Comparison of ENCODE assay signal across 8 mouse cellular contexts in genomic region chr6:4086663-4087454, GRCm38 (mm10). TPM values are rescaled to one million over a fixed set of nuclear protein-coding genes. Genes with fewer than 3 reads are reported as not detected.
DNase-seq lines count a peak whose midpoint lies in the region; ATAC-seq and TF ChIP-seq lines count a peak whose summit lies in the region.

Bet1 (minus strand) TSS chr6:4086972.

- H3K4me2 ChIP-seq in embryonic facial prominence, embryonic 15.5 days (replicated peaks), result peak within 1 kb of the TSS; percentile 52
- H3K4me2 ChIP-seq in limb, embryonic 14.5 days (replicated peaks; ENCODE audit: low read depth, low read length, severe bottlenecking), result peak within 1 kb of the TSS; percentile 68
- H3K4me2 ChIP-seq in midbrain, postnatal 0 days (ENCODE audit: low read depth, low read length, poor library complexity, severe bottlenecking), result peak within 1 kb of the TSS; percentile 47

- DNase-seq in 416B (ENCODE audit: low read depth), result peak; percentile 98
- peak; percentile 97 for DNase-seq in heart, adult 8-10 months (ENCODE audit: low spot score)
- DNase-seq in kidney, adult 9 months, result peak; percentile 96
- DNase-seq in limb, embryonic 14.5 days (ENCODE audit: low spot score), result peak; percentile 99
- peak; percentile 97 for DNase-seq in midbrain, postnatal 0 days (ENCODE audit: low spot score)
- DNase-seq in spleen, postnatal 14 days (ENCODE audit: low spot score in 2 of 2), result peak; percentile 60 to 79

- no peaks in the 10 kb centered on the region for H3K9me3 ChIP-seq in embryonic facial prominence, embryonic 15.5 days (replicated peaks)
- H3K9me3 ChIP-seq in limb, embryonic 14.5 days (ENCODE audit: control insufficient read depth, low read length), result no peaks in the 10 kb centered on the region
- H3K9me3 ChIP-seq in midbrain, postnatal 0 days (ENCODE audit: low read length), result no peaks in the 10 kb centered on the region

- no peaks in the 10 kb centered on the region for H3K4me1 ChIP-seq in bone marrow, adult 2 months (ENCODE audit: control insufficient read depth, insufficient read depth, low read length)
- 0 out of 2 replicates have a peak, but pooled peaks cover 3% of the 10 kb centered on the region for H3K4me1 ChIP-seq in embryonic facial prominence, embryonic 15.5 days
- H3K4me1 ChIP-seq in limb, embryonic 14.5 days (ENCODE audit: control insufficient read depth, insufficient read depth, low read length), result peaks cover 6% of the 10 kb centered on the region
- H3K4me1 ChIP-seq in midbrain, postnatal 0 days (ENCODE audit: insufficient read depth, low read length), result no peaks in the 10 kb centered on the region

- ATAC-seq in embryonic facial prominence, embryonic 15.5 days (ENCODE audit: insufficient number of reproducible peaks, low FRiP score, low TSS enrichment, low read depth), result peak; percentile 100
- peak; percentile 100 for ATAC-seq in limb, embryonic 14.5 days (ENCODE audit: low FRiP score, low read depth)
- ATAC-seq in midbrain, postnatal 0 days (ENCODE audit: low FRiP score), result peak; percentile 99

- WGBS in bone marrow, adult 2 months, result 2% methylated on average over 24 of the region's 24 CpGs
- WGBS in embryonic facial prominence, embryonic 15.5 days, result under 1% methylated on average over 24 of the region's 24 CpGs
- 2% methylated on average over 24 of the region's 24 CpGs for WGBS in limb, embryonic 14.5 days
- 2% methylated on average over 24 of the region's 24 CpGs for WGBS in midbrain, postnatal 0 days

- H3K4me3 ChIP-seq in bone marrow, adult 2 months (replicated peaks; ENCODE audit: control insufficient read depth, low read depth, low read length), result peak within 1 kb of the TSS; percentile 99
- peak within 1 kb of the TSS; percentile 70 for H3K4me3 ChIP-seq in embryonic facial prominence, embryonic 15.5 days (replicated peaks)
- peak within 1 kb of the TSS; percentile 69 for H3K4me3 ChIP-seq in limb, embryonic 14.5 days (replicated peaks; ENCODE audit: low read length)
- peak within 1 kb of the TSS; percentile 51 for H3K4me3 ChIP-seq in midbrain, postnatal 0 days (ENCODE audit: low read depth, low read length)

- no peak for TF ChIP-seq CTCF in bone marrow, adult 2 months (IDR thresholded peaks at IDR 0.05; ENCODE audit: control insufficient read depth, insufficient read depth, low read length)
- peak; percentile 39 for TF ChIP-seq CTCF in midbrain, postnatal 0 days (IDR thresholded peaks at IDR 0.05)

- 0 out of 2 replicates have a peak, but pooled peaks cover 6% of the 10 kb centered on the region for H3K36me3 ChIP-seq in embryonic facial prominence, embryonic 15.5 days
- H3K36me3 ChIP-seq in limb, embryonic 14.5 days (ENCODE audit: control insufficient read depth, insufficient read depth, low read length), result no peaks in the 10 kb centered on the region
- no peaks in the 10 kb centered on the region for H3K36me3 ChIP-seq in midbrain, postnatal 0 days (ENCODE audit: insufficient read depth, low read length)

- peak within 1 kb of the TSS; percentile 56; the same call in 1 of the 2 replicates for H3K27ac ChIP-seq in bone marrow, adult 2 months (ENCODE audit: control insufficient read depth, insufficient read depth, low read depth, low read length, poor library complexity)
- peak within 1 kb of the TSS; percentile 65 for H3K27ac ChIP-seq in embryonic facial prominence, embryonic 15.5 days (replicated peaks)
- H3K27ac ChIP-seq in limb, embryonic 14.5 days (replicated peaks; ENCODE audit: low read depth, low read length), result peak within 1 kb of the TSS; percentile 62
- no peak within 1 kb of the TSS for H3K27ac ChIP-seq in midbrain, postnatal 0 days (ENCODE audit: low read depth, low read length)

- TF ChIP-seq POLR2A in bone marrow, adult 2 months (IDR thresholded peaks at IDR 0.05; ENCODE audit: borderline replicate concordance, control insufficient read depth, low read depth, low read length), result peak; percentile 21; the same call in 1 of the 2 replicates
- TF ChIP-seq POLR2A in limb, embryonic 14.5 days (IDR thresholded peaks at IDR 0.05; ENCODE audit: borderline replicate concordance, extremely low read depth, insufficient read depth, insufficient read length), result peak; percentile 38; the same call in 1 of the 2 replicates

- H3K27me3 ChIP-seq in embryonic facial prominence, embryonic 15.5 days, result no peaks in the 10 kb centered on the region
- no peaks in the 10 kb centered on the region for H3K27me3 ChIP-seq in limb, embryonic 14.5 days (ENCODE audit: control insufficient read depth, insufficient read depth, low read length)
- no peaks in the 10 kb centered on the region for H3K27me3 ChIP-seq in midbrain, postnatal 0 days (ENCODE audit: insufficient read depth, low read length)

- H3K9ac ChIP-seq in embryonic facial prominence, embryonic 15.5 days, result peak within 1 kb of the TSS; percentile 62
- H3K9ac ChIP-seq in limb, embryonic 14.5 days (ENCODE audit: low read depth, low read length, severe bottlenecking), result peak within 1 kb of the TSS; percentile 76
- no peak within 1 kb of the TSS; the same call in 1 of the 2 replicates for H3K9ac ChIP-seq in midbrain, postnatal 0 days (replicated peaks; ENCODE audit: low read length, poor library complexity, severe bottlenecking)

RNA-seq across cellular contexts. Expression of gene Bet1, which starts in this region (rescaled TPM):
- polyA plus RNA-seq in bone marrow, adult 2 months (2011; ENCODE audit: insufficient read depth, insufficient read length, low replicate concordance, missing spikeins), result 19.9 and 32.5 TPM in 2 replicates
- 75.0 and 76.7 TPM in 2 replicates for polyA plus RNA-seq in embryonic facial prominence, embryonic 15.5 days (2015; fragmentation: Nextera tagmentation; extraction: Ambion mirVana)
- 10 to 100 TPM; 20.0 to 25.9 (median 20.9) TPM for total RNA-seq in heart, adult 8-10 months (2022)
- 60.9 and 66.6 TPM in 2 replicates for polyA plus RNA-seq in limb, embryonic 14.5 days (2012; rRNA removed)
- polyA plus RNA-seq in limb, embryonic 14.5 days (2014; fragmentation: Nextera tagmentation; extraction: Ambion mirVana), result 74.9 and 83.9 TPM in 2 replicates
- 15.2 and 17.2 TPM in 2 replicates for total RNA-seq in midbrain, postnatal 0 days (2014; rRNA removed)
- 22.8 and 24.7 TPM in 2 replicates for polyA plus RNA-seq in midbrain, postnatal 0 days (2015; fragmentation: Nextera tagmentation; extraction: Ambion mirVana)
